Mouse (Mus musculus) ES-Bruce4 (cell line): ENCODE results near the gene Gatb.

ENCODE experiments used
- EP300 ChIP-seq: IDR thresholded peaks from 2 replicates; pipeline ENCODE4 v1.6.1; 2011; ENCODE audit warnings: low read depth, low read length; ENCODE audit not compliant: insufficient read depth
- POLR2A ChIP-seq: IDR thresholded peaks from one replicate; pipeline ENCODE4 v1.8.1; 2011; ENCODE audit warnings: low read length; ENCODE audit not compliant: insufficient read depth

- no peak for TF ChIP-seq EP300
- TF ChIP-seq POLR2A: no peak
Measured at GRCm38 (mm10) chr3:85583194-85583593, 9.3 kb downstream of the Gatb start.
